20 mouse cellular contexts compared by ENCODE assay signal in genomic region chr6:91674757-91675350, GRCm38 (mm10). TPM values are rescaled to one million over a fixed set of nuclear protein-coding genes. Genes with fewer than 3 reads are reported as not detected.
DNase-seq lines count a peak whose midpoint lies in the region; ATAC-seq lines count a peak whose summit lies in the region.
"Had no signal": no experiment of that assay in that cellular context is flagged by ENCODE, and none has a peak within 500 bp of the region (broad histone marks: within the 10 kb centered on the region; RNA-seq: fewer than 3 reads in every experiment).

No protein-coding gene starts in this region.

- H3K9me3 ChIP-seq in heart, embryonic 11.5 days (replicated peaks; ENCODE audit: control insufficient read depth, low read length): no peaks in the 10 kb centered on the region
- H3K9me3 ChIP-seq in limb, embryonic 13.5 days: no peaks in the 10 kb centered on the region
- H3K9me3 ChIP-seq in limb, embryonic 10.5 days (replicated peaks): no peaks in the 10 kb centered on the region
- H3K9me3 ChIP-seq: forebrain, embryonic 13.5 days; liver, embryonic 15.5 days; megakaryocyte, embryonic 14.5 days; midbrain, embryonic 15.5 days had no signal

- DNase-seq in heart, adult 18-20 months: no peak
- no peak for DNase-seq in limb, embryonic 10.5 days (ENCODE audit: low spot score)
- peak; percentile 11 for DNase-seq in NIH3T3 (ENCODE audit: low read depth)
- DNase-seq in lung, postnatal 25 days (ENCODE audit: low spot score): peak; percentile 22
- DNase-seq in layer of hippocampus, adult 11-12 months (ENCODE audit: low spot score): no peak
- DNase-seq: adrenal gland, postnatal 36 days; cerebellum, adult 8-10 months; gastrocnemius, postnatal 25 days; heart, postnatal 14 days; kidney, adult 8-10 months; thymus, postnatal 4 days had no signal

- 20% methylated on average over 5 of the region's 5 CpGs for WGBS in heart, embryonic 11.5 days (ENCODE audit: insufficient replicate concordance)
- WGBS in limb, embryonic 13.5 days: 31% methylated on average over 5 of the region's 5 CpGs
- 44% methylated on average over 5 of the region's 5 CpGs for WGBS in limb, embryonic 10.5 days

- H3K27me3 ChIP-seq in heart, embryonic 11.5 days (ENCODE audit: control insufficient read depth, insufficient read depth, low read length): no peaks in the 10 kb centered on the region
- H3K27me3 ChIP-seq in limb, embryonic 13.5 days: no peaks in the 10 kb centered on the region
- no peaks in the 10 kb centered on the region for H3K27me3 ChIP-seq in limb, embryonic 10.5 days (ENCODE audit: low read depth, poor library complexity, severe bottlenecking)
- H3K27me3 ChIP-seq: forebrain, embryonic 13.5 days; liver, embryonic 15.5 days; midbrain, embryonic 15.5 days; Patski had no signal

- H3K9ac ChIP-seq in heart, embryonic 11.5 days (ENCODE audit: low read depth, low read length): no peak overlapping the region
- no peak overlapping the region for H3K9ac ChIP-seq in limb, embryonic 13.5 days
- H3K9ac ChIP-seq: forebrain, embryonic 13.5 days; liver, embryonic 15.5 days; midbrain, embryonic 15.5 days had no signal

- ATAC-seq in heart, embryonic 11.5 days (replicated peaks; ENCODE audit: insufficient number of reproducible peaks, low FRiP score, low TSS enrichment): no peak
- ATAC-seq in limb, embryonic 13.5 days (ENCODE audit: low FRiP score, low read depth): no peak
- ATAC-seq: activated CD4-positive, CD25-positive, alpha-beta regulatory T cell, adult 4 months; forebrain, embryonic 13.5 days; midbrain, embryonic 15.5 days; Patski had no signal

- 0 out of 2 replicates have a peak overlapping the region, but pooled peaks have one; percentile 3 for H3K27ac ChIP-seq in heart, embryonic 11.5 days (ENCODE audit: low read depth, low read length)
- H3K27ac ChIP-seq in limb, embryonic 13.5 days: 0 out of 2 replicates have a peak overlapping the region, but pooled peaks have one; percentile 6
- H3K27ac ChIP-seq in limb, embryonic 10.5 days: no peak overlapping the region
- H3K27ac ChIP-seq: forebrain, embryonic 13.5 days; layer of hippocampus, adult 2 months; liver, embryonic 15.5 days; midbrain, embryonic 15.5 days had no signal

- H3K4me3 ChIP-seq in heart, embryonic 11.5 days (ENCODE audit: low read depth, low read length): no peak overlapping the region
- no peak overlapping the region for H3K4me3 ChIP-seq in limb, embryonic 13.5 days
- H3K4me3 ChIP-seq in limb, embryonic 10.5 days: no peak overlapping the region
- H3K4me3 ChIP-seq: forebrain, embryonic 13.5 days; layer of hippocampus, adult 2 months; liver, embryonic 15.5 days; megakaryocyte, embryonic 14.5 days; midbrain, embryonic 15.5 days had no signal

- H3K36me3 ChIP-seq in heart, embryonic 11.5 days (ENCODE audit: control insufficient read depth, insufficient read depth, low read length): no peaks in the 10 kb centered on the region
- no peaks in the 10 kb centered on the region for H3K36me3 ChIP-seq in limb, embryonic 13.5 days
- no peaks in the 10 kb centered on the region for H3K36me3 ChIP-seq in limb, embryonic 10.5 days
- H3K36me3 ChIP-seq: liver, embryonic 15.5 days; midbrain, embryonic 15.5 days had no signal

- no peak overlapping the region for H3K4me2 ChIP-seq in heart, embryonic 11.5 days
- H3K4me2 ChIP-seq in limb, embryonic 13.5 days (replicated peaks): no peak overlapping the region
- H3K4me2 ChIP-seq: forebrain, embryonic 13.5 days; liver, embryonic 15.5 days; midbrain, embryonic 15.5 days had no signal

- H3K4me1 ChIP-seq in heart, embryonic 11.5 days (ENCODE audit: control insufficient read depth, insufficient read depth, low read length): peaks cover 28% of the 10 kb centered on the region
- peaks cover 13% of the 10 kb centered on the region for H3K4me1 ChIP-seq in limb, embryonic 13.5 days
- H3K4me1 ChIP-seq in limb, embryonic 10.5 days: peaks cover 14% of the 10 kb centered on the region; the same call in 1 of the 2 replicates

RNA-seq across cellular contexts. Expression of gene Slc6a6, which starts 9.0 kb away (rescaled TPM):
- polyA plus RNA-seq in heart, embryonic 11.5 days (2014; fragmentation: Nextera tagmentation; extraction: Ambion mirVana): 54.7 and 63.0 TPM in 2 replicates
- total RNA-seq in heart, adult 18-20 months (2021): 10 to 100 TPM; 53.1 to 54.8 TPM
- polyA plus RNA-seq in limb, embryonic 13.5 days (2015; fragmentation: Nextera tagmentation; extraction: Ambion mirVana): 48.7 and 51.1 TPM in 2 replicates
- 45.0 and 49.7 TPM in 2 replicates for polyA plus RNA-seq in limb, embryonic 10.5 days (2016; fragmentation: Nextera tagmentation; extraction: Ambion mirVana)

Comparison
In these comparisons a context has a peak if more than half of its experiments do, and no peak if none do; other contexts are left out.
1. DNase-seq: peak in NIH3T3 (single experiment) and lung, postnatal 25 days (single experiment); none in heart, adult 18-20 months (0 of 2), limb, embryonic 10.5 days (single experiment) and layer of hippocampus, adult 11-12 months (single experiment).